Mouse (Mus musculus): Measurements from ENCODE around the gene Olfr512.

Olfr512 gene

DNA sequence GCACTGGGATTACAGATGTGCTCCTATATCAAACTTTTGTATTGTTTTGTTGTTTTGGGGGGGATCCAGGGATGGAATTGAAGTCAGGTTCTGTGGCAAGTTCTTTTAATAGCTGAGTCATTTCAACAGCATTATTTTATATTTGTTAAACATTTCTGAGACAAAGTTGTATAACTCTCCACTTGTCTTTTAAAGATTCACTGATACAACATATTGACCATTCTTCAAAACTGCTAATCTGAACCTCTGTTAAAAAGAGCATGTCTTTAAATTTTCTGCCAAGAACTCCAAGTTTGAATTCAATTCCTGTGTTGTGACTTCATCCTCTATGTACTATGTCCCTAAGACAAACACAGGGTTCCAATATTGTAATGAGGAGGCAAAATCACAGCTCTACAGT is at the start of gene Olfr512:
Olfr512 (plus strand) TSS at position 301 of the 400 bp plus-strand sequence.
- DNase-seq = no peak

DNA sequence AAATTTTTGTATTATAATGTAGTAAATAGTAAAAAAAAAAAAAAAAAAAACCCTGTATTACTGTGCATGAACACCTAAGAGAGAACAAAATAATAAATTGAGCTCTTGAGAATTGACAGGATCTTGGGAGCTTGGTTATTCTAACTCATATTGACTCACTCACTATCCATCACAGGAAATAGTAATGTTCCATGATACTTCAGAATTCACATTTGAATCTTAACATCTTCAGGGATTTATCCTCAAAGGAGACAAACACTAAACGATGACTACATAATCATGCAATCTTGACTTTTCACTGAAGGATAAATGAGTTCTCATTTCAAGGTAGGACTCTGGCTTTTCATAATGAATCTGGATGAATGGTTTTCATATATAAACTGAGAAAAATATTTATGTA is 47.0 kb upstream of the Olfr512 start, which contains the start of gene Olfr510:
Olfr510 (plus strand) TSS at position 301 of the 400 bp plus-strand sequence.
- DNase-seq = no peak

DNA sequence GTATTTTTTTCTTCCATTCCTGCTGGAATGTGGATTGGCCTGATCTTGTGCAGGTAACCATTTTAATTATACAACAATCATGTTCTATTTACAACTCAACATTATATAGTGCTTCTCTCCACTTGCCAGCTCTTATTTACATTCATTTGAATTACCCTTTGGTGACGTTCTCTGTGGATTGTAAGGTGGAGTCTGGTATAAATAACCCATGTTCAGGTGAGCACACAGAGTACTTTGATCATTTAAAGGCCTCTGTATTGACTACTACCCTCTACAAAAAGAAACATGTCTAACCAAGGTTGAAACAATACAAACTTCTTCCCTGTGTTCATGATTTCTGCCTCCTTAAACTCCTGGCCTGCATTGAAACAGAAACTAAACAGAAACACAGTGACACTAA is 42.1 kb upstream of the Olfr512 start:
- no peak for DNase-seq

DNA sequence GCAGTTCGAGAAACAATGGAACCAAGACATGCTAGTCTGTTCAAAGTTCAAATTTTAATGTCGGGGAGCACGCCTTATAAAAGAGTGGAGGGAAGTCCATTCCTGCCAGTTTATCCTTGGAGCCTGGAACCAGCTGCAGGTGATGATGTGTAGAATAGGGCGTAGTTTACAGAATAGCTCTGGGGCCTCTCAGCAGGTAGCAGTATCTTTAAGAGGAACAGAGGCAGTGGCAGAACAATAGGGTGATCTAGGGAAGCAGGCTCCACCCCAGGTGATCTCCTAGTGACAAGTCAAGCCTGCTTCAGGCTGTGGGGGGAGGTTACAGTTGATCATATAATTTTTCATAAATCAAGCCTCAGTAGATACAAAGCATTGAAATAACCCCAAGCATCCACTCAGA is 34.2 kb upstream of the Olfr512 start:
- DNase-seq = no peak

DNA sequence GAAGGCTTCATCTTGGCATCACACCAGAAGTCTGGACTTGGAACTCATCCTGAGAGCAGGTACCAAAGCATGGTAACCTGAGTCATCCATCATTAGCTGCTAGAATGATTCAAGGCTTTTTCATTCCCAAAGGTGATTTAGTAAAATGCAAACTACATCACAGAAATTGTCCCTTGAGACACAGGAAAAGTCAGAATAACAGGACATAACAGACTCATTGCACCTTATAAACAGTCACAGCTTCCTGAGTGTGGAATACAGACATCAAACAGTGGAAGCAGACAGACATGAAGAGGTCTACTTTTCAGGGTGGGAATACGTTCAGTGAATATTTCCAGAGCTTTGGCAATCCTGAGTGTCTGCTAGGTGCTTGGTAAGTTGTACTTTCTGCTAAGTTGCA is 37.6 kb downstream of the Olfr512 start, which contains the start of gene Olfr513:
Olfr513 (plus strand) TSS at position 301 of the 400 bp plus-strand sequence.
- DNase-seq = no peak

DNA sequence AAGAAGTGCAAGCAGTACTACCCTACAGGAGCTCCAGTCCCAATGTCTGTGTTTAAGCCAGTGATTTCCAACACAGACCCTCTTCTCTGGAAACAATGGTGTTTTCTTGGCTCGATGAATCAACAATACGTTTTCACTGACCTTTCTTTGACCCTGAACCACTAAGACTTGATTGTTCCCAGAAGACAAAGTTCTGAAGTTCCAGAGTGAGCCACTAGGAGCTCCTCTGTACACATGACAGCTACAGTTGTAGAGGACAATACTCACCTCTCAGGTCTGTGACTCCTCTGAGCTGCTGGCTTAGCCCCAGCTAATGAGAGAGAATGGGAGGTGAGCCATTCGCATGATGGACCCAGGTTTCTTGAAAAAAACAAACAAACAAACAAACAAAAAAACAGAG is 47.3 kb downstream of the Olfr512 start:
- no peak for DNase-seq

Measured in lung, postnatal 36 days (tissue).